Mouse (Mus musculus): Measurements from ENCODE around the gene Cdkl4. TPM values are rescaled to one million over a fixed set of nuclear protein-coding genes. Genes with fewer than 3 reads are reported as not detected.

Cdkl4 gene
- polyA plus RNA-seq, 1 experiment, result 0.05 TPM

- Histone ChIP-seq H3K27ac (ENCODE audit: control insufficient read depth, insufficient read depth, low read length) (no peak overlapping the region), H3K27me3 (ENCODE audit: control insufficient read depth, insufficient read depth, low read length) (no peaks in the 10 kb centered on the region), H3K4me1 (replicated peaks; ENCODE audit: control insufficient read depth, insufficient read depth, low read length) (no peaks in the 10 kb centered on the region), H3K36me3 (ENCODE audit: control insufficient read depth, insufficient read depth, low read length) (peaks cover 3% of the 10 kb centered on the region; the same call in 1 of the 2 replicates), H3K4me3 (ENCODE audit: control insufficient read depth, insufficient read depth, low read length) (no peak overlapping the region)
- 97% methylated on average over 19 of the region's 19 CpGs for WGBS
- TF ChIP-seq CTCF (IDR thresholded peaks at IDR 0.05; ENCODE audit: borderline replicate concordance, control insufficient read depth, extremely low read depth, insufficient read depth, low read length, poor library complexity) (no peak), POLR2A (IDR thresholded peaks at IDR 0.05; ENCODE audit: control insufficient read depth, extremely low read depth, insufficient read depth, low read length, poor library complexity) (no peak)
- no peak for DNase-seq
Observed at GRCm38 (mm10) chr17:80603079-80603625, 25.5 kb upstream of the Cdkl4 start.

GRCm38 (mm10) chr17:80601371-80601770 is 23.8 kb upstream of the Cdkl4 start:
- WGBS, result 89% methylated on average over 13 of the region's 13 CpGs
- H3K27ac ChIP-seq (ENCODE audit: control insufficient read depth, insufficient read depth, low read length), result no peak overlapping the region
- no peaks in the 10 kb centered on the region for H3K4me1 ChIP-seq (replicated peaks; ENCODE audit: control insufficient read depth, insufficient read depth, low read length)
- DNase-seq, result peak; percentile 7
- H3K4me3 ChIP-seq (ENCODE audit: control insufficient read depth, insufficient read depth, low read length), result no peak overlapping the region
- no peaks in the 10 kb centered on the region for H3K27me3 ChIP-seq (ENCODE audit: control insufficient read depth, insufficient read depth, low read length)
- TF ChIP-seq CTCF (IDR thresholded peaks at IDR 0.05; ENCODE audit: borderline replicate concordance, control insufficient read depth, extremely low read depth, insufficient read depth, low read length, poor library complexity) (no peak), POLR2A (IDR thresholded peaks at IDR 0.05; ENCODE audit: control insufficient read depth, extremely low read depth, insufficient read depth, low read length, poor library complexity) (no peak)
- H3K36me3 ChIP-seq (ENCODE audit: control insufficient read depth, insufficient read depth, low read length), result no peaks in the 10 kb centered on the region

GRCm38 (mm10) chr17:80583051-80583450 is 5.4 kb upstream of the Cdkl4 start:
- no peak overlapping the region for H3K4me3 ChIP-seq (ENCODE audit: control insufficient read depth, insufficient read depth, low read length)
- H3K4me1 ChIP-seq (replicated peaks; ENCODE audit: control insufficient read depth, insufficient read depth, low read length), result no peaks in the 10 kb centered on the region
- H3K27ac ChIP-seq (ENCODE audit: control insufficient read depth, insufficient read depth, low read length), result no peak overlapping the region
- H3K36me3 ChIP-seq (ENCODE audit: control insufficient read depth, insufficient read depth, low read length), result no peaks in the 10 kb centered on the region
- WGBS, result 94% methylated on average over 6 of the region's 6 CpGs
- no peak for TF ChIP-seq POLR2A (IDR thresholded peaks at IDR 0.05; ENCODE audit: control insufficient read depth, extremely low read depth, insufficient read depth, low read length, poor library complexity)
- no peak for TF ChIP-seq CTCF (IDR thresholded peaks at IDR 0.05; ENCODE audit: borderline replicate concordance, control insufficient read depth, extremely low read depth, insufficient read depth, low read length, poor library complexity)
- no peaks in the 10 kb centered on the region for H3K27me3 ChIP-seq (ENCODE audit: control insufficient read depth, insufficient read depth, low read length)
- no peak for DNase-seq

GRCm38 (mm10) chr17:80579901-80580300 is 2.3 kb upstream of the Cdkl4 start:
- WGBS, result 95% methylated on average over 6 of the region's 6 CpGs

GRCm38 (mm10) chr17:80579089-80579488 is 1.5 kb upstream of the Cdkl4 start:
- H3K27me3 ChIP-seq (ENCODE audit: control insufficient read depth, insufficient read depth, low read length), result no peaks in the 10 kb centered on the region
- TF ChIP-seq POLR2A (IDR thresholded peaks at IDR 0.05; ENCODE audit: control insufficient read depth, extremely low read depth, insufficient read depth, low read length, poor library complexity), result no peak
- TF ChIP-seq CTCF (IDR thresholded peaks at IDR 0.05; ENCODE audit: borderline replicate concordance, control insufficient read depth, extremely low read depth, insufficient read depth, low read length, poor library complexity), result no peak
- no peak overlapping the region for H3K4me3 ChIP-seq (ENCODE audit: control insufficient read depth, insufficient read depth, low read length)
- H3K4me1 ChIP-seq (replicated peaks; ENCODE audit: control insufficient read depth, insufficient read depth, low read length), result no peaks in the 10 kb centered on the region; the same call in 1 of the 2 replicates
- H3K36me3 ChIP-seq (ENCODE audit: control insufficient read depth, insufficient read depth, low read length), result no peaks in the 10 kb centered on the region
- H3K27ac ChIP-seq (ENCODE audit: control insufficient read depth, insufficient read depth, low read length), result no peak overlapping the region
- WGBS, result 97% methylated on average over 9 of the region's 9 CpGs
- no peak for DNase-seq

More at GRCm38 (mm10) chr17:80579901-80580300, 2.3 kb upstream of the Cdkl4 start:
- DNase-seq, result no peak
- Histone ChIP-seq H3K4me3 (ENCODE audit: control insufficient read depth, insufficient read depth, low read length) (no peak overlapping the region), H3K36me3 (ENCODE audit: control insufficient read depth, insufficient read depth, low read length) (no peaks in the 10 kb centered on the region), H3K27ac (ENCODE audit: control insufficient read depth, insufficient read depth, low read length) (no peak overlapping the region), H3K27me3 (ENCODE audit: control insufficient read depth, insufficient read depth, low read length) (no peaks in the 10 kb centered on the region), H3K4me1 (replicated peaks; ENCODE audit: control insufficient read depth, insufficient read depth, low read length) (no peaks in the 10 kb centered on the region; the same call in 1 of the 2 replicates)
- TF ChIP-seq CTCF (IDR thresholded peaks at IDR 0.05; ENCODE audit: borderline replicate concordance, control insufficient read depth, extremely low read depth, insufficient read depth, low read length, poor library complexity) (no peak), POLR2A (IDR thresholded peaks at IDR 0.05; ENCODE audit: control insufficient read depth, extremely low read depth, insufficient read depth, low read length, poor library complexity) (no peak)

- 100% methylated on average over 1 of the region's 1 CpGs for WGBS
- no peak for DNase-seq
- TF ChIP-seq CTCF (IDR thresholded peaks at IDR 0.05; ENCODE audit: borderline replicate concordance, control insufficient read depth, extremely low read depth, insufficient read depth, low read length, poor library complexity) (no peak), POLR2A (IDR thresholded peaks at IDR 0.05; ENCODE audit: control insufficient read depth, extremely low read depth, insufficient read depth, low read length, poor library complexity) (no peak)
- Histone ChIP-seq H3K27me3 (ENCODE audit: control insufficient read depth, insufficient read depth, low read length) (no peaks in the 10 kb centered on the region), H3K4me1 (replicated peaks; ENCODE audit: control insufficient read depth, insufficient read depth, low read length) (no peaks in the 10 kb centered on the region; the same call in 1 of the 2 replicates), H3K27ac (ENCODE audit: control insufficient read depth, insufficient read depth, low read length) (no peak overlapping the region), H3K4me3 (ENCODE audit: control insufficient read depth, insufficient read depth, low read length) (no peak overlapping the region), H3K36me3 (ENCODE audit: control insufficient read depth, insufficient read depth, low read length) (no peaks in the 10 kb centered on the region)
Observed at GRCm38 (mm10) chr17:80578041-80578440, 428 bp upstream of the Cdkl4 start.
